Mouse (Mus musculus): ENCODE data around the gene Nphp4. TPM values are rescaled to one million over a fixed set of nuclear protein-coding genes. Genes with fewer than 3 reads are reported as not detected.

Gene Nphp4
- polyA plus RNA-seq, 1 experiment from 2014 or later: 5.5 TPM

DNA sequence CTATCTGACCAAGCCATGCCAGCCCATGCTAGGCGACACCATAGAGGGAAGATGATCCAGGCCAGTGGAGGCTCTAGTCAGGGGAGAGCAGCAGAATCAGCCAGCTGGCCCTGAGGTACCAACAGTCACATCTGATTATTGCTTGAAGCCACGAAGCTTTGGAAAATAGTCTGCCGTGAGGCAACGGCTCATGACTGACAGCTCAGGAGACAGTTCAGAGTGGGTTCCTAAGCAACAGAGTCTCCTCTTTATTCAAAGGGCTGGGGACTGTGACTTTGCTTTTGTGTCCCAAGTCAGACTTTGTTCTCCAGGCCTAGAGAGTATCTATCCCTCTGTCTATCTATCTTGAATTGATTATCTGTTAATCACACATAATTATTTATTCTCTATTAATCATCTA, 100.3 kb downstream of the Nphp4 start:
- no peak overlapping the region for H3K9ac ChIP-seq (replicated peaks)
- no peak overlapping the region for H3K27ac ChIP-seq (replicated peaks)
- H3K9me3 ChIP-seq: no peaks in the 10 kb centered on the region
- H3K4me3 ChIP-seq: no peak overlapping the region
- no peak overlapping the region for H3K4me2 ChIP-seq (replicated peaks)
- no peak for ATAC-seq (replicated peaks)
- H3K4me1 ChIP-seq: no peaks in the 10 kb centered on the region
- H3K36me3 ChIP-seq: no peaks in the 10 kb centered on the region
- no peaks in the 10 kb centered on the region for H3K27me3 ChIP-seq
- WGBS: 55% methylated on average over 4 of the region's 4 CpGs

DNA sequence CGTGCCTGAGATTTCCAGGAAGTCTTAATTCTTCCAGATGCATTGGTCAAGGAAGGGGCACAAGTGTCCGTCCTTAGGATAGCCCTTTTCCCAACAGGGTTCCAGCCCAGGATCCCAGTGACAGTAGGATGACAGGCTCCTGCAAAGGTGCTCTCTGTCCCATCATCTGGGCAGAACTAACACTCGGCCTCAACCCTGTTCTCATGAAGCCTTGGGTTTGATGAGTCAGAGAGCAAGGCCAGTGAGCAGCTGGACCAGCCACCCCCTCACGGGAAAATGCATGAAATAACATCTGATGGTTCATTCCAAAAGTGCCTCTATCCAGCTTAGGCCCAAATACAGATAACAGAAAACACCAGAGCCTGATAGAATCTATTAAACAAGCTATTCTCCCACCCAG, 103.5 kb downstream of the Nphp4 start:
- no peak for ATAC-seq (replicated peaks)
- no peaks in the 10 kb centered on the region for H3K36me3 ChIP-seq
- WGBS: 75% methylated on average over 4 of the region's 4 CpGs

DNA sequence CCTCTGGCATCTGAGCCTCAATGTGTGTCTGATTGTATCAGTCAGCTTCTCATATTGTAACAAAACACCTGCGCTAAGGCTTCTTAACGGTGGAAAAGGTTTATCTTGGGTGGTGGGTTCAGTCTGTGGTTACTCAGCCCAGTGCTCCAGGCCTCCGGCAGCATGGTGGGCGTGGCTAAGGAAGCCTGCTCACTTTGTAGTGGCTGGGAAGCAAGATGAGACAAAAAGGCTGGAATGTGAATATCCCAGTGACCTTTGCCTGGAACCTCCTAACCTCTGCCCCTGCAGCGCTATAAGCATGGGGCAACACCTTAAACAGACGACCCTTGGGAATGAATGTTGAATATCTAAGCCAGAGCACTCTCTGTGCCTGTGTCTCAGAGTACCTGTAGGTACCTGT, 105.7 kb downstream of the Nphp4 start:
- Histone ChIP-seq H3K4me2 (replicated peaks) (no peak overlapping the region), H3K27me3 (0 out of 2 replicates have a peak, but pooled peaks cover 4% of the 10 kb centered on the region), H3K27ac (replicated peaks) (no peak overlapping the region), H3K36me3 (no peaks in the 10 kb centered on the region), H3K4me1 (peaks cover 10% of the 10 kb centered on the region), H3K9ac (replicated peaks) (no peak overlapping the region), H3K9me3 (no peaks in the 10 kb centered on the region), H3K4me3 (no peak overlapping the region)
- no peak for ATAC-seq (replicated peaks)
- WGBS: 46% methylated on average over 6 of the region's 6 CpGs

More for the DNA sequence above, 103.5 kb downstream of the Nphp4 start:
- H3K4me1 ChIP-seq: no peaks in the 10 kb centered on the region
- no peak overlapping the region for H3K9ac ChIP-seq (replicated peaks)
- no peak overlapping the region for H3K4me3 ChIP-seq
- no peaks in the 10 kb centered on the region for H3K9me3 ChIP-seq
- H3K4me2 ChIP-seq (replicated peaks): no peak overlapping the region
- no peaks in the 10 kb centered on the region for H3K27me3 ChIP-seq
- no peak overlapping the region for H3K27ac ChIP-seq (replicated peaks)

DNA sequence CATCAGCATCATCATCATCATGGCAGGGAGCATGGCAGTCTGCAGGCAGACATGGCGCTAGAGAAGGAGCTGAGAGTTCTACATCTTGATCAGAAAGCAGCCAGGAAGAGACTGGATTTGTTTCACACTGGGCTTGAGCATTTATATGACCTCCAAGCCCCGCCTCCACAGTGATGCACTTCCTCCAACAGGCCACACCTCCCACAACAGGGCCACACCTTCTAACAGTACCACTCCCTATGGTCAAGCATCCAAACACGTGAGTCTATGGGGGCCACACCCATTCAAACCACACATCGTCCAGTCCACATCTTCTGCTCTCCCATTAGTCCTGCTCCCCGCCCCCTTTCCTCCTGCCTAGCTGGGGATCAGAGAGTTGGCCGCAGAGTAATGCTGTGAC, 107.1 kb downstream of the Nphp4 start:
- no peak overlapping the region for H3K9ac ChIP-seq (replicated peaks)
- H3K4me1 ChIP-seq: peaks cover 10% of the 10 kb centered on the region
- no peak overlapping the region for H3K4me3 ChIP-seq
- 0 out of 2 replicates have a peak, but pooled peaks cover 4% of the 10 kb centered on the region for H3K27me3 ChIP-seq
- H3K27ac ChIP-seq (replicated peaks): no peak overlapping the region
- H3K4me2 ChIP-seq (replicated peaks): no peak overlapping the region
- ATAC-seq (replicated peaks): no peak
- 75% methylated on average over 6 of the region's 6 CpGs for WGBS
- no peaks in the 10 kb centered on the region for H3K9me3 ChIP-seq
- no peaks in the 10 kb centered on the region for H3K36me3 ChIP-seq

DNA sequence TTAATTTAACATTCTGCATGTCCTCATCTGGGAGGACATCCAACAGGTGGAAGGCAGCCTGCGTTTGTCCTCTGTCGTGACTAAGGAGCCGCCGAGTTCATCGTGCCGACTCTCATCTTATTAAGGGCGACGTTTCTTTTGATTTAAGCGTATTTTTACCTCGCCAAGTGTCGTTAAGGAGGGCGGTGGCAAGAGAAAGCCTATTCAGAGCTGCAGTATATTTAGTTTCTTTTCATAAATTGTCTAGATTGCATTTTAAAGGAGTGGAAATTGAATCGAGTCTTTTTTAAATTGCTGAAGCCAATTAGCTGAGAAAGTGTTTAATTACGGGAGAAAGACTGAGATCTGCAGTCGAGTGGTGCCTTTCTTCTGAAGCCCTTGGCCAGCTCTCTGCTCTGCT, 109.0 kb downstream of the Nphp4 start:
- WGBS: 13% methylated on average over 15 of the region's 15 CpGs
- Histone ChIP-seq H3K4me3 (no peak overlapping the region), H3K4me1 (peaks cover 10% of the 10 kb centered on the region), H3K9ac (replicated peaks) (no peak overlapping the region), H3K36me3 (no peaks in the 10 kb centered on the region), H3K9me3 (no peaks in the 10 kb centered on the region), H3K4me2 (replicated peaks) (no peak overlapping the region), H3K27me3 (0 out of 2 replicates have a peak, but pooled peaks cover 4% of the 10 kb centered on the region), H3K27ac (replicated peaks) (no peak overlapping the region)
- no peak for ATAC-seq (replicated peaks)

DNA sequence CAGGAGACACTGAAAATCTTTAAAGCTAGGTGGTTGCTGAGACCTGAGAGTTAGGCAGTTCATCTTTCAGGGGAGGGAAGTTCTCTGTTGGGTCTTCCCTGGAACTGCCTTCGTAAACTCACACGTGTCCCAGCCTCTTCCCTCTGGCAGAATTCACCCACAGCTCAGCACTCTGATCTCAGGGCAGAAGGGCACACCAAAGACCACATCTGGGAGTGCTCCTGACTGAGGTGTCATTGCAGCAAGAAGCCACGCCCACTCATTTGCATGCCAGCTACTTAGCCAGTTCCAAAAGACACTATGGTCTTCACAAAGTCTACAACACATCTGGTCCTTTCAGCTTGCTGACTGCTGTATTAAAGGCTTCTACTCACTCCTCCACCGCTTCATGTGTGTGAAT, 109.7 kb downstream of the Nphp4 start:
- 41% methylated on average over 4 of the region's 4 CpGs for WGBS
- H3K27ac ChIP-seq (replicated peaks): no peak overlapping the region
- H3K9me3 ChIP-seq: no peaks in the 10 kb centered on the region
- no peak for ATAC-seq (replicated peaks)
- peaks cover 10% of the 10 kb centered on the region for H3K4me1 ChIP-seq
- H3K36me3 ChIP-seq: no peaks in the 10 kb centered on the region
- no peak overlapping the region for H3K9ac ChIP-seq (replicated peaks)
- no peak overlapping the region for H3K4me2 ChIP-seq (replicated peaks)
- H3K27me3 ChIP-seq: 0 out of 2 replicates have a peak, but pooled peaks cover 4% of the 10 kb centered on the region
- H3K4me3 ChIP-seq: no peak overlapping the region

DNA sequence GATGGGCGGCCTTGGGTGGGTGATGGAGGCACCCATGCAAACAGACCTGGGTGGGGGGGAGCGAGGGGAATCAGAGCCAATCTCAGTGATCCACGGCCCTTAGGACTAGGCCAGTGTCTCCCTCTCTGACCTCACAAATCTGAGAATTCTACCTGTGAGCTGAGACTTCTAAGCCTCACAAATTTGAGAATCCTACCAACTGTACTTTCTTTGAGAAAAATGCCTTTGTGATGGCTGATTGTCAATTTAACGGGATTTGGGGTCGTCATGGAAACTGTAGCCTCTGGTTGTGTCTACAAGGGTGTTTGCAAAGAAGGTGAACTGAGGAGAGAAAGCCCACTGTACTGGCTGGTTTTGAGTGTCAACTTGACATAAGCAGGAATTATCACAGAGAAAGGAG, 127.8 kb downstream of the Nphp4 start:
- Histone ChIP-seq H3K36me3 (no peaks in the 10 kb centered on the region), H3K9me3 (no peaks in the 10 kb centered on the region), H3K27ac (replicated peaks) (no peak overlapping the region), H3K4me3 (no peak overlapping the region), H3K4me1 (peaks cover 9% of the 10 kb centered on the region; the same call in 1 of the 2 replicates), H3K4me2 (replicated peaks) (no peak overlapping the region), H3K9ac (replicated peaks) (no peak overlapping the region), H3K27me3 (no peaks in the 10 kb centered on the region)
- 81% methylated on average over 5 of the region's 5 CpGs for WGBS
- no peak for ATAC-seq (replicated peaks)

DNA sequence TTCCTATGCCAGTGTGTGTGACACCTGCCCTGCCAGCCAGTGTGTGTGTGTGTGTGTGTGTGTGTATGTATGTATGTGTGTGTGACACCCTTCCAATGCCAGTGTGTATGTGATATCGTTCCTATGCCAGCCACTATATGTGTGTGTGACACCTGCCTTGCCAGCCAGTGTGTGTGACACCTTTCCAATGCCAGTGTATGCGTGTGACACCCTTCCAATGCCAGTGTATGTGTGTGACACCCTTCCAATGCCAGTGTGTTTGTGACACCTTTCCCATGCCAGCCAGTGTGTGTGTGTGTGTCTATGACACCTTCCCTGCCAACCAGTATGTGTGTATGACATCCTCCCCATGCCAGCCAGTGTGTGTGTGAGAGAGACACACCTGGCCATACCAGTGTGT, 132.7 kb downstream of the Nphp4 start:
- Histone ChIP-seq H3K9ac (replicated peaks) (no peak overlapping the region), H3K4me2 (replicated peaks) (no peak overlapping the region), H3K4me3 (no peak overlapping the region), H3K36me3 (no peaks in the 10 kb centered on the region), H3K9me3 (no peaks in the 10 kb centered on the region), H3K4me1 (peaks cover 9% of the 10 kb centered on the region; the same call in 1 of the 2 replicates), H3K27ac (replicated peaks) (no peak overlapping the region), H3K27me3 (no peaks in the 10 kb centered on the region)
- 52% methylated on average over 2 of the region's 2 CpGs for WGBS
- ATAC-seq (replicated peaks): peak; percentile 57; the same call in 1 of the 2 replicates

DNA sequence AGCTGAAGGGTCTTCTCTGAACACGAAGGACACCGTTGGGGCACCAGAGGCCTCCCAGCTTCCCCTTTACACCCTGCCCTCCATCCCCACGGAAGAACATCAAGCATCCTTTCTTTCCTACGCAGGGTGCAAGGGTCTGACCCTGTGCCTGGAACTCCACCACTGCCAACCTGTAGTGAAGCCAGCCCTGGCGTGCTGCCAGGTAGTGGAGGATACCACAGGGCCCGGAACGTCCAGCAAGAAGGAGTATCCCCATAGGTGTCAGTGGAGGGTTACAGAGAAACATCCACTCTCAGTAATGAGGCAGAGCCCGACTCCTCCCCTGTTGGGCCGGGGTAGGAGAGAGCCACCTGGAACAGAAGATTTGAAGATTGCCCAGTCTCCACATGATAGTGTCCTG, 133.5 kb downstream of the Nphp4 start:
- H3K4me1 ChIP-seq: peaks cover 9% of the 10 kb centered on the region; the same call in 1 of the 2 replicates
- H3K36me3 ChIP-seq: no peaks in the 10 kb centered on the region
- H3K27me3 ChIP-seq: no peaks in the 10 kb centered on the region
- WGBS: 78% methylated on average over 9 of the region's 9 CpGs
- no peak overlapping the region for H3K4me2 ChIP-seq (replicated peaks)
- no peak overlapping the region for H3K4me3 ChIP-seq
- no peak overlapping the region for H3K27ac ChIP-seq (replicated peaks)
- ATAC-seq (replicated peaks): no peak
- H3K9me3 ChIP-seq: no peaks in the 10 kb centered on the region
- H3K9ac ChIP-seq (replicated peaks): no peak overlapping the region

Other genes starting within 250 kb of the Nphp4 start
- gene Gpr153, start 202.5 kb upstream of the Nphp4 start, polyA plus RNA-seq (2015; fragmentation: Nextera tagmentation; extraction: Ambion mirVana): 5.7 and 6.3 TPM in 2 replicates
- gene Hes3, start 185.0 kb upstream of the Nphp4 start, polyA plus RNA-seq (2015; fragmentation: Nextera tagmentation; extraction: Ambion mirVana): 0.09 and 0.13 TPM in 2 replicates
- 17.6 and 18.6 TPM in 2 replicates for gene Icmt, start 179.5 kb upstream of the Nphp4 start, polyA plus RNA-seq (2015; fragmentation: Nextera tagmentation; extraction: Ambion mirVana)
- 1.8 and 2.9 TPM in 2 replicates for gene Rnf207, start 157.7 kb upstream of the Nphp4 start, polyA plus RNA-seq (2015; fragmentation: Nextera tagmentation; extraction: Ambion mirVana)
- 216 and 221 TPM in 2 replicates for gene Rpl22, start 151.0 kb upstream of the Nphp4 start, polyA plus RNA-seq (2015; fragmentation: Nextera tagmentation; extraction: Ambion mirVana)
- 35.5 and 39.3 TPM in 2 replicates for gene Chd5, start 138.1 kb upstream of the Nphp4 start, polyA plus RNA-seq (2015; fragmentation: Nextera tagmentation; extraction: Ambion mirVana)
- gene Kcnab2, start 1.2 kb downstream of the Nphp4 start, polyA plus RNA-seq (2015; fragmentation: Nextera tagmentation; extraction: Ambion mirVana): 14.4 and 17.2 TPM in 2 replicates

Data from forebrain, embryonic 15.5 days (tissue).